Mouse (Mus musculus): Measurements from ENCODE around the gene Nuak2. TPM values are rescaled to one million over a fixed set of nuclear protein-coding genes. Genes with fewer than 3 reads are reported as not detected.

Nuak2 gene
- polyA plus RNA-seq, 1 experiment from 2014 or later: 0.84 TPM

- Histone ChIP-seq H3K27me3 (ENCODE audit: low read depth, poor library complexity, severe bottlenecking) (peaks cover 70% of the 10 kb centered on the region), H3K4me1 (peaks cover 23% of the 10 kb centered on the region)
- 78% methylated on average over 9 of the region's 9 CpGs for WGBS
Observed at GRCm38 (mm10) chr1:132302341-132302866, 13.5 kb upstream of the Nuak2 start.

DNA sequence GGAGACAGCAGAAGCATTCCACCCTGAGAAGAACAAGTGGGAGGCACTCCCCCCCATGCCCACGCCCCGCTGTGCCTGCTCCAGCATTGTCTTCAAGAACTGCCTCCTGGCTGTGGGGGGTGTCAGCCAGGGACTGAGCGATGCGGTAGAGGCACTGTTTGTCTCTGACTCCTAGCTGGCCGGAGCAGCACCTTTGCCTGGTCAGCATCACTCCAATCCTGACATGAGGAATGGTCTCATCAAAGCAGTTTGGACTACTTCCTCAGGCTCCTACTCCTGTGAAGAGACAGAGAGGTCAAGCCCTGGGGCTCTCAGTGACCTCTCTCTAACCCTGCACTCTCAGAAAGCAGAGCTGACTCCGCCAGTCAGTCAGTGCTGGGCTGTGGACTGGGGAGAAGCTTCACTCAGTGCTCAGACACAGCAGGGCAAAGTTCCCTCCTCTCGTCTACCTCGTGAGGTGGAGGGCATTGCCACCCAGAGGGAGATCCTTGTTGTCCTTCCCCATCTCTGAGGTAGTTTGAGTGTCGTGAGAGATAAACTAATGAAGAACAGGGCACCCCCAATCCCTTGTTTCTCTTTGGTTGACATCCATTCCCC is 11.2 kb upstream of the Nuak2 start:
- H3K36me3 ChIP-seq: no peaks in the 10 kb centered on the region
- H3K27ac ChIP-seq: no peak overlapping the region
- no peak for DNase-seq (ENCODE audit: low spot score)
- H3K9me3 ChIP-seq (replicated peaks): no peaks in the 10 kb centered on the region
- H3K27me3 ChIP-seq (ENCODE audit: low read depth, poor library complexity, severe bottlenecking): peaks cover 52% of the 10 kb centered on the region
- H3K4me1 ChIP-seq: peaks cover 22% of the 10 kb centered on the region
- H3K4me3 ChIP-seq: no peak overlapping the region
- 8% methylated on average over 9 of the region's 9 CpGs for WGBS

More at GRCm38 (mm10) chr1:132302341-132302866, 13.5 kb upstream of the Nuak2 start:
- H3K27ac ChIP-seq: no peak overlapping the region
- H3K36me3 ChIP-seq: no peaks in the 10 kb centered on the region
- no peak for DNase-seq (ENCODE audit: low spot score)
- no peak overlapping the region for H3K4me3 ChIP-seq
- H3K9me3 ChIP-seq (replicated peaks): no peaks in the 10 kb centered on the region

DNA sequence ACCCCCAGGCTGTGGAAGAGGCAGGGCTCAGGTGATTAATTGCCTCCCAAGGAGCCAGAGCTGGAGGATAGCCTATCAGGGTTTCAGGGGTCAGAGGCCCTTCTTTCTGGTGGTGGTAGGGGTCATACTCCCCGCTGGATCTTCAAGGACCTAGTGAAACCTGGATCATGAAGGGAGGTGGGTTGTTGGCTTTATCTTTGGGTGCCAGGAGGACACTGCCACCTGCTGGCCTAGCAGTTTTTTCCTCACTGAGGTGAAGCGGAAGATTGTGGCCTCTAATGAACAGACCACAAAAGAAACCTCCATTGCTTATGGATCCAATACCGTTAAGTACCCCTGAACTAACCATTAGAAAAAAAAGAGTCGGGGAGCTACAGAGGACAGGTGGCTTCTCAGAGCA is 9.8 kb upstream of the Nuak2 start:
- no peak overlapping the region for H3K27ac ChIP-seq
- H3K4me3 ChIP-seq: no peak overlapping the region
- peaks cover 38% of the 10 kb centered on the region; the same call in 1 of the 2 replicates for H3K27me3 ChIP-seq (ENCODE audit: low read depth, poor library complexity, severe bottlenecking)
- no peaks in the 10 kb centered on the region for H3K36me3 ChIP-seq
- H3K4me1 ChIP-seq: peaks cover 29% of the 10 kb centered on the region
- 40% methylated on average over 4 of the region's 4 CpGs for WGBS
- no peaks in the 10 kb centered on the region for H3K9me3 ChIP-seq (replicated peaks)
- no peak for DNase-seq (ENCODE audit: low spot score)

DNA sequence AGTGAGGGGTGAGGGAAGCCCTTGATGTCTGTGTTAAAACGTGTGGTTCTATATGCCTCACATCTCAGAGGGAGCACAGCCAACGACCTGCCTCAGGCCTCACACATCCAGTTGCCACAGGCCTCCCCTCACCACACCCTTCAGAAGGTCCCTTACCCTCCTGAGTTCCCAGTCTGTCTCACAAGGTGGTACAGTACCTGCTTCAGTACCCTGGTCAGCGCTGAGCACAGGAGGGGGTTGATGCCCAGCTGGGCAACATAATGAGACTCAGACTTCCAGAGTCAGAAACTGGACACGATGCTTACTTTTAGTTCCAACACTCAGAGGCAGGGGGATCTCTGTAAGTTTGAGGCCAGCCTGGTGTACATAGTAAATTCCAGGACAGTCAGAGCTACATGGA is 9.1 kb upstream of the Nuak2 start:
- 21% methylated on average over 4 of the region's 4 CpGs for WGBS
- peak; percentile 55 for DNase-seq (ENCODE audit: low spot score)
- Histone ChIP-seq H3K27me3 (ENCODE audit: low read depth, poor library complexity, severe bottlenecking) (peaks cover 33% of the 10 kb centered on the region; the same call in 1 of the 2 replicates), H3K36me3 (no peaks in the 10 kb centered on the region), H3K4me1 (peaks cover 32% of the 10 kb centered on the region), H3K4me3 (no peak overlapping the region), H3K9me3 (replicated peaks) (no peaks in the 10 kb centered on the region), H3K27ac (no peak overlapping the region)

DNA sequence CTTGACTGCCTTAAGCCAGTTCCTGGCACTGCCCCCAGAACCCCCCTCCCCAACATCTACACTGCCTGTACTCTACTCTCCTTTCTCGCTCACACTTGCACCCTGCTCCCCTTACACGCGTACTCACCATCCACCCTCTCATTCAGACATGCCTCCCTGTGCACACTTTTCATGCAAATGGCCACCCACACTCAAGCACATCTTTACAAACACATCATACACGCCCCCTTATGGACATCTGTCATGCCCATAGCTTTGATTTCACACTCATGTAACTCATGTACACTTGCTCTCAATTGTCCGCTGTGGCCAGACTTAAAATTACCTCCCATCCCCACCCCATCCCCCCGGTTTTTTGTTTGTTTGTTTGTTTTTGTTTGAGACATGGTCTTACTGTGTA is 8.0 kb upstream of the Nuak2 start:
- DNase-seq (ENCODE audit: low spot score): no peak
- 89% methylated on average over 6 of the region's 6 CpGs for WGBS
- H3K27ac ChIP-seq: no peak overlapping the region
- H3K4me1 ChIP-seq: peaks cover 34% of the 10 kb centered on the region
- H3K27me3 ChIP-seq (ENCODE audit: low read depth, poor library complexity, severe bottlenecking): peaks cover 25% of the 10 kb centered on the region; the same call in 1 of the 2 replicates
- H3K4me3 ChIP-seq: no peak overlapping the region
- no peaks in the 10 kb centered on the region for H3K9me3 ChIP-seq (replicated peaks)
- H3K36me3 ChIP-seq: no peaks in the 10 kb centered on the region

DNA sequence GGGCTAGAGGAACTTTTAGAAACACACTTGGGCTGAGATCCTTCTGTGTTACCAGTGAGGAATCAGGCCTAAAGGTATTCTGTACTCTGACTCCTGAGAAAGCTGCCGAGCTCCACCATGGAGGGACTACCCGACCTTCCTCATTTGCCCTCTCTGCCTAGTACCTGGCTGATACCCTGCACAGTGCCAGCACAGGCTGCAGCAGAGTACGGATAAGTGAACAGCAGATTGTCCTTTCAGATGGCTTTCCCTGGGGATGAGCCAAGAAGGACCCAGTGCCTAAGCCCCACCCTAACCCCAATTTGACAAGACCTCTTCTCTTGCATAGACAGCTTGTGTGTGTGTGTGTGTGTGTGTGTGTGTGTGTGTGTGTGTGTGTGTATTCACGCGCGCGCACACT is 7.3 kb upstream of the Nuak2 start:
- Histone ChIP-seq H3K36me3 (no peaks in the 10 kb centered on the region), H3K9me3 (replicated peaks) (no peaks in the 10 kb centered on the region), H3K27ac (no peak overlapping the region), H3K27me3 (ENCODE audit: low read depth, poor library complexity, severe bottlenecking) (peaks cover 21% of the 10 kb centered on the region; the same call in 1 of the 2 replicates), H3K4me1 (peaks cover 34% of the 10 kb centered on the region), H3K4me3 (no peak overlapping the region)
- no peak for DNase-seq (ENCODE audit: low spot score)
- WGBS: 89% methylated on average over 7 of the region's 7 CpGs

- DNase-seq (ENCODE audit: low spot score): no peak
- Histone ChIP-seq H3K4me3 (no peak overlapping the region), H3K27me3 (ENCODE audit: low read depth, poor library complexity, severe bottlenecking) (peaks cover 36% of the 10 kb centered on the region), H3K36me3 (no peaks in the 10 kb centered on the region), H3K9me3 (replicated peaks) (no peaks in the 10 kb centered on the region), H3K4me1 (peaks cover 32% of the 10 kb centered on the region), H3K27ac (no peak overlapping the region)
- 65% methylated on average over 7 of the region's 7 CpGs for WGBS
Observed at GRCm38 (mm10) chr1:132310754-132311153, 5.2 kb upstream of the Nuak2 start.

GRCm38 (mm10) chr1:132311174-132311859 is 4.6 kb upstream of the Nuak2 start:
- DNase-seq (ENCODE audit: low spot score): no peak
- peaks cover 41% of the 10 kb centered on the region for H3K27me3 ChIP-seq (ENCODE audit: low read depth, poor library complexity, severe bottlenecking)
- H3K36me3 ChIP-seq: no peaks in the 10 kb centered on the region
- peaks cover 37% of the 10 kb centered on the region for H3K4me1 ChIP-seq
- WGBS: 61% methylated on average over 10 of the region's 10 CpGs
- no peak overlapping the region for H3K27ac ChIP-seq
- H3K4me3 ChIP-seq: no peak overlapping the region
- H3K9me3 ChIP-seq (replicated peaks): no peaks in the 10 kb centered on the region

DNA sequence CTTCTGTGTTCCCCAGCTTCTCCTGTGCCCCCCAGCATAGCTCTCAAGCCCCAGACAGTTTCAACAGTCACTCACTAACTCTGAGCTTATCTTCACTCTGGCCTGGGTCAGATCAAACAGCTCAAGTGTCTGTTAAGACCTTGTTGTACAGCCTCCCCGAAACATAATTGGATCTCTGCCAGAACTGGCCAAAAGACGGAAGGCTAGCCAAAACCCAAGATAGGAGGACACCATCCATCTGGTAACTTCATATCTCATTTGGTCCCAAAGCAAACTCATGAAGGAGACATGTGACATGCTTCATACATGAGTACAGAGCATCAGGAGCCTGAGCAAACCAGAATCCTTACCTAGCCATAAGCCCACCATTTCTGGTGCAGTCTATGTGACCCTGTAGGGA is 3.9 kb upstream of the Nuak2 start:
- peaks cover 49% of the 10 kb centered on the region for H3K27me3 ChIP-seq (ENCODE audit: low read depth, poor library complexity, severe bottlenecking)
- WGBS: 68% methylated on average over 2 of the region's 2 CpGs
- no peak overlapping the region for H3K4me3 ChIP-seq
- H3K27ac ChIP-seq: no peak overlapping the region
- no peaks in the 10 kb centered on the region for H3K9me3 ChIP-seq (replicated peaks)
- no peak for DNase-seq (ENCODE audit: low spot score)
- H3K36me3 ChIP-seq: no peaks in the 10 kb centered on the region
- H3K4me1 ChIP-seq: peaks cover 40% of the 10 kb centered on the region

DNA sequence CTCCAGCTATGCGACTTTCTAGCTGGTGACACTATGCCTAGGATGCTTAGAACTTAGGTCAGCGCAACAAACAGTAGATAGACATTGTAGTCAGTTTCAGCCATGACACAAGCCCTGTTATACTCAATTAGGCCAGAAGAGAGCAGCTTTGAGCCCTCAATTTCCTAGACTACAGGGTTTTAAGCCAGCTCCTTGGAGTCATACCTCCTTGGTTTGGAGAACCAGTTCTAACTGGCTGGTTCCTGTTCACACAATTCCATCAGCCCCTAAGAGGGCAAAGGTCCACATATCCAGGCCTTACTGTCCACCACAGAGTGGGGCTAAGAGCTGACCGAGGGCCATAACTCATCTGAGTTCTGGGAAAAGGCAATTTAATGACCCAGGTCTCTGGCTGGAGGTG is 3.2 kb upstream of the Nuak2 start:
- Histone ChIP-seq H3K27me3 (ENCODE audit: low read depth, poor library complexity, severe bottlenecking) (peaks cover 51% of the 10 kb centered on the region), H3K27ac (peak overlapping the region; percentile 36), H3K36me3 (no peaks in the 10 kb centered on the region), H3K9me3 (replicated peaks) (no peaks in the 10 kb centered on the region), H3K4me3 (no peak overlapping the region), H3K4me1 (peaks cover 33% of the 10 kb centered on the region)
- 62% methylated on average over 3 of the region's 3 CpGs for WGBS
- DNase-seq (ENCODE audit: low spot score): peak; percentile 48

DNA sequence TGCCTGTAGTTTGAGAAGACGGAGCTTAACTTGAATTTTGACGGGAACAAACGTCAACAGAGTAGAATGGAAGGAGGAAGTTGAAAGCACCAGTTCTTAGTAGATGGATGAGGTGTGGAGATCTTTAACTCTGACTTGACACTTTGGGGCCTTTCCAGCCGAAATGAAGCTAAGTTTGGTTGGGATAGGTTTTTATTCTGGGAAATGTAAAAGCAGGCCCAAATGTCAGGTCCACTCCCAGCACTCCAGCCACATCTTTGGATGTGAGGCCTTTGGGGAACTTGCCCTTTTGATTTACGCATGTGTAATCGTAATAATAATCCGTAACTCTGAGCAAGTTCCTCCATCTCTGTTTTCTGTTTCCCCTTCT is 684 bp downstream of the Nuak2 start:
- Histone ChIP-seq H3K4me3 (peak overlapping the region; percentile 62), H3K36me3 (no peaks in the 10 kb centered on the region), H3K27ac (no peak overlapping the region), H3K9me3 (replicated peaks) (no peaks in the 10 kb centered on the region), H3K27me3 (ENCODE audit: low read depth, poor library complexity, severe bottlenecking) (peaks cover 69% of the 10 kb centered on the region), H3K4me1 (peaks cover 23% of the 10 kb centered on the region)
- DNase-seq (ENCODE audit: low spot score): no peak
- 31% methylated on average over 7 of the region's 7 CpGs for WGBS

DNA sequence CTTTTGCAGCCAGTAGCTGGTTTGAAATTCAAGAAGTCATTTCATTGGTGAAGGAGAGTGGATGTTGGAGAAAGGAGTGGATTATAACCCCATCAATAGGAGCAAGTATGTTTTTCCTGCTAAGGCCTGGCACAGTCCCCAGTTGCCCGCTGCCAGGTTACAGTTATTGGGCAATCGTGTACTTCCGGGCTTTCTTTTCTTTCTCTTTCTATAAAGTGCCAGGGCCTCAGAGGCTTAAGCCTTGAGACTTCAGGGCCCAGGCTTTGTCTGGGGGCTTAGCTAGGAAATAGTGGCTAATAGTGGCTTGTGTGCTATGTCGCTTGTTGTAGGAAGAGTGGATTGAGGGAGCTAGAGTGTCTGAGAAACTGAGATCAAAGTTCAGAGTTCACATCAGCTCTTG is 1.5 kb downstream of the Nuak2 start:
- WGBS: 72% methylated on average over 4 of the region's 4 CpGs
- no peaks in the 10 kb centered on the region for H3K36me3 ChIP-seq
- H3K4me1 ChIP-seq: peaks cover 23% of the 10 kb centered on the region
- no peak overlapping the region for H3K27ac ChIP-seq
- H3K4me3 ChIP-seq: no peak overlapping the region
- DNase-seq (ENCODE audit: low spot score): no peak
- peaks cover 65% of the 10 kb centered on the region for H3K27me3 ChIP-seq (ENCODE audit: low read depth, poor library complexity, severe bottlenecking)
- H3K9me3 ChIP-seq (replicated peaks): no peaks in the 10 kb centered on the region
